Mouse (Mus musculus): Measurements from ENCODE around the gene Iapp. TPM values are rescaled to one million over a fixed set of nuclear protein-coding genes. Genes with fewer than 3 reads are reported as not detected.

The Iapp gene
- polyA plus RNA-seq, 1 experiment from 2014 or later = 2.3 TPM

Other genes with a start within 250 kb of the Iapp start
- gene Slco1a6, start 89.9 kb upstream of the Iapp start, polyA plus RNA-seq (2014; fragmentation: Nextera tagmentation; extraction: Ambion mirVana) = not detected in 2 replicates
- 0.54 and 0.57 TPM in 2 replicates for gene Slco1a5, start 24.6 kb downstream of the Iapp start, polyA plus RNA-seq (2014; fragmentation: Nextera tagmentation; extraction: Ambion mirVana)
- gene Pyroxd1, start 47.2 kb downstream of the Iapp start, polyA plus RNA-seq (2014; fragmentation: Nextera tagmentation; extraction: Ambion mirVana) = 24.6 and 25.3 TPM in 2 replicates
- 41.3 and 47.8 TPM in 2 replicates for gene Recql, start 88.7 kb downstream of the Iapp start, polyA plus RNA-seq (2014; fragmentation: Nextera tagmentation; extraction: Ambion mirVana)
- 114 and 130 TPM in 2 replicates for gene Golt1b, start 88.8 kb downstream of the Iapp start, polyA plus RNA-seq (2014; fragmentation: Nextera tagmentation; extraction: Ambion mirVana)
- 2.1 and 2.4 TPM in 2 replicates for gene Spx, start 115.0 kb downstream of the Iapp start, polyA plus RNA-seq (2014; fragmentation: Nextera tagmentation; extraction: Ambion mirVana)
- gene Gys2, start 174.7 kb downstream of the Iapp start, polyA plus RNA-seq (2014; fragmentation: Nextera tagmentation; extraction: Ambion mirVana) = 0.12 and 0.14 TPM in 2 replicates
- gene Ldhb, start 209.5 kb downstream of the Iapp start, polyA plus RNA-seq (2014; fragmentation: Nextera tagmentation; extraction: Ambion mirVana) = 363 and 385 TPM in 2 replicates

Measured in midbrain, embryonic 11.5 days (tissue).